In the genomic region with DNA sequence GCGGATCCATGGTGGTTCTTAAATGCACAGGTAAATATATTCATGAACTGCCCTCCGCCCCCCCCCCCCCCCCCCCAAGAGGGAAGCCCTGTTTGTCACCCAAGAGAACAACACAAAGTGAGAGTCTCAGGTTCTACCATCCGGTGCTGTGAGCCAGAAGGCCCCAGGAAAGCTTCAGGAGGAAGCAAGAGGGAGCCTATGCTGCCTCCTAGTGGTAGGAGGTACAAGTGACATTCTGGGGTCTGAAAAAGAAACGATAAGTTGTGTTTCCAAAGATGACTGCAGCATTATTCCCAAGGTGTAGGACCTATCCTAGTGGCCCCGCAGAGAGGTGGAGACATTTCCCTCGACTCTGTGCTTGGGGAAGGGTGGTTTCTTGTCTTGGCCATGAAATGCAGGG, we compare ENCODE assay signal across 7 mouse cellular contexts.
A peak's percentile ranks its signal among the peaks of the same experiment; 100 is the strongest.
DNase-seq lines count a peak whose midpoint lies in the region; ATAC-seq and TF ChIP-seq lines count a peak whose summit lies in the region.

No protein-coding gene starts in this region.

- H3K9me3 ChIP-seq in kidney, embryonic 14.5 days (ENCODE audit: control insufficient read depth, low read length) = no peaks in the 10 kb centered on the region
- no peaks in the 10 kb centered on the region for H3K9me3 ChIP-seq in embryonic facial prominence, embryonic 11.5 days (replicated peaks; ENCODE audit: control insufficient read depth, low read length)
- no peaks in the 10 kb centered on the region for H3K9me3 ChIP-seq in liver, postnatal 0 days (ENCODE audit: low read length)

- no peak overlapping the region for H3K27ac ChIP-seq in kidney, embryonic 14.5 days (ENCODE audit: low read depth, low read length)
- H3K27ac ChIP-seq in embryonic facial prominence, embryonic 11.5 days (replicated peaks; ENCODE audit: low read depth, low read length) = no peak overlapping the region
- no peak overlapping the region for H3K27ac ChIP-seq in liver, postnatal 0 days (ENCODE audit: low read depth)

- no peak for ATAC-seq in kidney, embryonic 14.5 days (ENCODE audit: low FRiP score, low TSS enrichment)
- ATAC-seq in embryonic facial prominence, embryonic 11.5 days (replicated peaks; ENCODE audit: insufficient number of reproducible peaks, low FRiP score, low TSS enrichment, low read depth) = no peak
- no peak for ATAC-seq in liver, postnatal 0 days

- no peaks in the 10 kb centered on the region for H3K36me3 ChIP-seq in kidney, embryonic 14.5 days (ENCODE audit: control insufficient read depth, insufficient read depth, low read length)
- no peaks in the 10 kb centered on the region for H3K36me3 ChIP-seq in embryonic facial prominence, embryonic 11.5 days (replicated peaks; ENCODE audit: control insufficient read depth, insufficient read depth, low read depth, low read length)
- H3K36me3 ChIP-seq in liver, postnatal 0 days (replicated peaks; ENCODE audit: insufficient read depth, low read length) = no peaks in the 10 kb centered on the region

- DNase-seq in kidney, adult 18-20 months = peak; percentile 38
- DNase-seq in adrenal gland, postnatal 25 days = peak; percentile 21
- peak; percentile 56 for DNase-seq in embryonic facial prominence, embryonic 11.5 days (ENCODE audit: low spot score)
- DNase-seq in liver, postnatal 0 days = peak; percentile 32
- no peak for DNase-seq in T-cell, adult 2 months (ENCODE audit: low spot score)
- no peak for DNase-seq in layer of hippocampus, adult 9-10 months (ENCODE audit: low spot score)

- peak; percentile 71 for TF ChIP-seq CTCF in liver, postnatal 0 days (IDR thresholded peaks at IDR 0.05; ENCODE audit: low read depth)

- H3K4me2 ChIP-seq in kidney, embryonic 14.5 days (replicated peaks; ENCODE audit: low read depth, low read length) = no peak overlapping the region
- H3K4me2 ChIP-seq in embryonic facial prominence, embryonic 11.5 days (ENCODE audit: low read depth, low read length) = no peak overlapping the region
- no peak overlapping the region for H3K4me2 ChIP-seq in liver, postnatal 0 days (ENCODE audit: low read depth, low read length)

- H3K27me3 ChIP-seq in kidney, embryonic 14.5 days (ENCODE audit: control insufficient read depth, insufficient read depth, low read length) = no peaks in the 10 kb centered on the region
- H3K27me3 ChIP-seq in embryonic facial prominence, embryonic 11.5 days (ENCODE audit: control insufficient read depth, insufficient read depth, low read length) = no peaks in the 10 kb centered on the region
- no peaks in the 10 kb centered on the region for H3K27me3 ChIP-seq in liver, postnatal 0 days (ENCODE audit: insufficient read depth, low read length)

- WGBS in kidney, embryonic 14.5 days = 48% methylated on average over 6 of the region's 6 CpGs
- WGBS in embryonic facial prominence, embryonic 11.5 days = 54% methylated on average over 6 of the region's 6 CpGs
- WGBS in liver, postnatal 0 days (ENCODE audit: insufficient replicate concordance) = 33% methylated on average over 6 of the region's 6 CpGs

- H3K4me3 ChIP-seq in kidney, embryonic 14.5 days (ENCODE audit: low read length) = no peak overlapping the region
- no peak overlapping the region for H3K4me3 ChIP-seq in embryonic facial prominence, embryonic 11.5 days (ENCODE audit: low read depth, low read length)
- no peak overlapping the region for H3K4me3 ChIP-seq in liver, postnatal 0 days (ENCODE audit: low read depth, low read length)

- no peaks in the 10 kb centered on the region for H3K4me1 ChIP-seq in kidney, embryonic 14.5 days (ENCODE audit: control insufficient read depth, insufficient read depth, low read length)
- no peaks in the 10 kb centered on the region for H3K4me1 ChIP-seq in embryonic facial prominence, embryonic 11.5 days (ENCODE audit: control insufficient read depth, insufficient read depth, low read length)
- H3K4me1 ChIP-seq in liver, postnatal 0 days (ENCODE audit: insufficient read depth) = no peaks in the 10 kb centered on the region

- no peak for TF ChIP-seq EP300 in liver, postnatal 0 days (IDR thresholded peaks at IDR 0.05; ENCODE audit: low read depth)

- no peak overlapping the region for H3K9ac ChIP-seq in kidney, embryonic 14.5 days (ENCODE audit: low read depth, low read length)
- H3K9ac ChIP-seq in embryonic facial prominence, embryonic 11.5 days (replicated peaks; ENCODE audit: low read length) = no peak overlapping the region
- H3K9ac ChIP-seq in liver, postnatal 0 days (replicated peaks) = no peak overlapping the region

Comparison
In these comparisons a context has a peak if more than half of its experiments do, and no peak if none do; other contexts are left out.
1. DNase-seq: peak in kidney, adult 18-20 months (single experiment), adrenal gland, postnatal 25 days (single experiment), embryonic facial prominence, embryonic 11.5 days (single experiment) and liver, postnatal 0 days (single experiment); none in T-cell, adult 2 months (single experiment) and layer of hippocampus, adult 9-10 months (single experiment).